Mouse (Mus musculus) natural killer cell, adult 2 months (primary cell): ENCODE measurements around the gene Zmiz1.
A peak's percentile ranks its signal among the peaks of the same experiment; 100 is the strongest.

Experiments used
- DNase-seq, 2 experiments: peaks; one replicate each; pipeline ENCODE4 v3.0.0; 2022; ENCODE audit warnings: low spot score in 2 of 2

Gene Zmiz1

DNA sequence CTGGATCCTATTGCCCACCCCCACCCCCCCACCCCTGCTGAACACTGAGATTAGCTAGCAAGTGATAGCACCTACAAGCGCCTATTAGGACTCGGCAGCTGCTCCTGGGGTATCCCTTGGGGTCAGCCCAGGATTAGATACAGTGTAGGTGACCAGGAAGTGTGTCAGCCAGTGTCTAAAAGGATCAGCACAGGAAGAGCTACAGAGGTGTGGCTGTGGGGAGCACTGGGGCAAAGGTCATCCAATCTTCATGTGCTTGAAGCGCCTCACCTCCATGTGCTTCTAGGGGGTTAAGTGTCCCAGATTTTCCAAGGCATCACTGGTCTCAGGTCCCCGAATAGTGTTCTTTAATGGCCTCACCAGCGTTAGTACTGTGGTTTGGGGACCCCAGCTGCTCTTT, 33.0 kb downstream of the Zmiz1 start:
- no peak for DNase-seq

GRCm38 (mm10) chr14:25492567-25493279, 33.7 kb downstream of the Zmiz1 start:
- DNase-seq: no peak

- peak; percentile 71 to 72 for DNase-seq
Observed at GRCm38 (mm10) chr14:25493301-25494241, 34.6 kb downstream of the Zmiz1 start.

DNA sequence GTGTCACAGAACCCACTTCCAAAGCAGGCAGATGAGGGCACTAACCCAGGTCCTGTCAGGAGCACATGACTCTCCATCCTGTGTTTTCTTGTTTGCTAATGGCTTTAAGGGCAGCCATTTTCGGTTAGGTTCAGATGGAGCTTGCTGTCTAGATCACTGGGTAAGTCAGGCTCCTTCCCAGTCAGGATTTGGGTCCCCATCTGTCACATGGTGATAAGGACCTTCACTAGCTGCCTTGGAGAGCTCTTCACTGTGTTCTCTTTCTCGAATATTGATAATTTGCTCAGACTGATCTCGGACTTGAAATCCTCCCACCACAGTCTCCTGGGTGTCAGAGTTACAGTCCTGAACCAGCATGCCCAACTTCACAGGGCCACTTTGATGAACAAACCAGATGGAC, 35.8 kb downstream of the Zmiz1 start:
- DNase-seq: no peak

DNA sequence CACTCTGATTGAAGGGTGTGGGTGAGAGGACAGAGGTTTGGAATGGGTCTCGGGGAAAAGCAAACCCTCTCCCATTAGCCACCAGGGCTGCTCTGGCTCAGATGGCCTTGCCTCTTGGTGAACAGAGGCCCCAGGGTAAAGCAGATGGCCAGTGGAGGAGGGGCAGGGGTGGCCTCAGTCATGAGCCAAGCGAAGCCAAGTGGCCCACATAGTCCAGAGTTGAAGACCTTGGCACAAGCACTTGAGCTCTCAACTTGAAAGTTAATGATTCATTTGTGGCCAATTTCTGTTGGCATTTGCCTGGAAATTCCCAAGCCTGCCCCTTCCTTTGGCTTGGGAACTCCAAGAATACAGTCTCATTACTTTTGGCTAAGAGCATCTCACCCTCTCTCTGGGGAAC, 37.1 kb downstream of the Zmiz1 start:
- DNase-seq: no peak

DNA sequence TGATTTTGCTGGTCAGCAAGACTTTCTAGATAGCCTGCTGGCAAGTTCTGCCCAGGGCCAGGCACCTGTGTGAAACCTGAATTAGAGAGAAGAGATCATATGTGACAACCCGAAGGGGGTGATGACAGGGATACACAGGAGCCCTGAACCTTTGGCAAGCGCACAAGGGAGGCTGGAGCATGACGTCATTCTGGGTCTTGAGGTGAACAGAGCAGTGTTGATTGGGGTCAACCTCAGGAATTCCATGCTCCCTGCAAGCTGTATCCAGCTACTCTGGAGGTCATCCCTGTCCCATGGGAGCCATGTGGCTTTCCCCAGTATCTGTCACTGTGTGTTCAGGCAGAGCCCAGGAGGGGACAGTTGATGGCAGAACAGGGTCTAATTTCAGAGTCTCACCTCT, 38.0 kb downstream of the Zmiz1 start:
- DNase-seq: no peak

GRCm38 (mm10) chr14:25497596-25497995, 38.6 kb downstream of the Zmiz1 start:
- no peak for DNase-seq

GRCm38 (mm10) chr14:25498367-25498766, 39.4 kb downstream of the Zmiz1 start:
- DNase-seq: no peak

- no peak for DNase-seq
Observed at GRCm38 (mm10) chr14:25499526-25499925, 40.5 kb downstream of the Zmiz1 start.

DNA sequence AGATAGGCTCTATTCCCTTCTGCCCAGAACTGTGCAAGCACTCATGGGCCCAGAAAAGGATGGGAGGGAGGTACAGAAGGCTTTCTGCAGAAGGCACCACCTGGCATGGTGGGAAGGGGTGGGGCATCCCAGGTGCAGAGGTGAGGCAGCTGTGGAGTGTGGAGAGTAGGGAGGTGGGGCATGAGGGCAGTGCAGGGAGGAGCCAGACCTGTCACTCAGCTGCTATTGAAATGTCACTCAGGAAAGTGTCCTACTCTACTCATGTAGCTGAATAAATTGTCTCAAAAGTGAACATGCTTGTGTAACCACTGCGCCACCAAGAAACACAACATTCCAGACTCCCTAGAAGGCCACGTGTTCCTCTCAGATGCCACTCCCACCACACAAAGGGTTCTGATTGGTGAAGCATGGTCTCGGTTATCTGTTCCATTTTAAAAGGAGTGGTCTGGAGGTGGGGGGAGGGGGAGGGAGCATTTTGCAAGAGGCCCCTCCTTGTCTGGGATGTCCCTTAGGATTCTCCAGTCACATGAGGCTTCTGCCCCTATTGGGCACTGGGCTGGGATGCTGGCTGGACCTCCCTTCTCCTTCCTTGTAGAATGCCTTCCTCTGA, 41.6 kb downstream of the Zmiz1 start:
- DNase-seq: no peak

DNA sequence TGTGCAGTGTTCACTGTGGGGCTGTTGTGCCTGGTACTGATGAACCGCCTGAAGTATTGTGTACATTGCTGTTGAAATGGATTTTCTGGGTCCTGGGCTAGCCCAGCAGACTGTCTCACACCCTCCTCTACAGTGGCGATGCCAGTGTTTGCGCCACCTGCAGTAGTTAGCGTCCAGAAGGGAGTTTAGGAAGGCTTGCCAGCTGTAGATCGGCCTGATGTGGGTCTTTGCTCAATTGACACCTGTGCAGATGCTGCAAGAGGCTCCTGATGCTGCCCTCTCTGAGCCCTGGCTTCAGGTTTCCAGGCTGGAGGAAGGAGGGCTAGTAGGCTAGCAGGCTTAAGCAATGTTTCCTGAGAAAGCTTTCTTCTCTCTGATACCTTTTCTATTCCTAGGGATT, 42.5 kb downstream of the Zmiz1 start:
- no peak for DNase-seq

- DNase-seq: no peak
Observed at GRCm38 (mm10) chr14:25502355-25502754, 43.4 kb downstream of the Zmiz1 start.

DNA sequence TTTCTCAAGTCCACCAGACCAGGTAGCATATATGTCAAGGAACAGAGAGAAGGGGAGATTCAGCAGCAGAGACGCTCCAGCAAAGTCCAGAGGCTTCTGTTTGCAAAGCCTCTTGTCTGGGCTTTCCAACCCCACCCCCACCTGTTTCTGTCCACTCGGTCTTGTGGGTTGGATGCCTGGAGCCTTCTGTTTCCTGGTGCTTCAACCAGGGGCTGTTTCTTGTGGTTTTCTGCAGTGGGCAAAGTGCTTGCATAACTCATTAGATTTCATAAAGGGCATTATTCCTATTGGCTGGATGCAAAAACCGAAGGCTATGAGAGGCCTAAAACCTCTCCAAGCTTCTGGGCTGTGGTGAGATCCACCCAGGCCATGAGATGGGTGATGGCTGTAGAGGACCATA, 45.3 kb downstream of the Zmiz1 start:
- DNase-seq: no peak

DNA sequence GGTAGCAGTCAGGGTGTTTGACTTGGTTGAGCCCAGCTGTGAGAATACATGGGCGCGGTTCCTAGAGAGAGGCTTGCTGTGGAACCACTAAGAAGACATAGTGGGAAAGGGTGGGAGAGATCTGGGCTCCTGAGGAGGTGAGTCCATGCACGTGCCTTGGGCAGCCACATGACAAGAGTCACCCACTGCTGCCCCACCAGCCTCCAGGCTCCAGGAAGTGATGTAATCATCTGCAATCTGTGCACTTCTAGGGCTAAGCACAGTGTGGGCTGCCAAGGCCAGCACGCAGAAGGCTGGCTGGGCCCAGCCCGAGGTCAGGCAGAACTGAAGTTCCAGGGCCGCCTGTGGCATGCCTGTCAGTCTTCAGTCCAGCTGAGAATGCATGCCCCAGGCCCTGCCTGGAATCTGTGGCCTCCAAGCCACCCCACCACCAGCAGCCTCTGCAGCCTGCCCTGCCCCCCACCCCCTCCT, 46.3 kb downstream of the Zmiz1 start:
- DNase-seq: peak; percentile 72 to 85

DNA sequence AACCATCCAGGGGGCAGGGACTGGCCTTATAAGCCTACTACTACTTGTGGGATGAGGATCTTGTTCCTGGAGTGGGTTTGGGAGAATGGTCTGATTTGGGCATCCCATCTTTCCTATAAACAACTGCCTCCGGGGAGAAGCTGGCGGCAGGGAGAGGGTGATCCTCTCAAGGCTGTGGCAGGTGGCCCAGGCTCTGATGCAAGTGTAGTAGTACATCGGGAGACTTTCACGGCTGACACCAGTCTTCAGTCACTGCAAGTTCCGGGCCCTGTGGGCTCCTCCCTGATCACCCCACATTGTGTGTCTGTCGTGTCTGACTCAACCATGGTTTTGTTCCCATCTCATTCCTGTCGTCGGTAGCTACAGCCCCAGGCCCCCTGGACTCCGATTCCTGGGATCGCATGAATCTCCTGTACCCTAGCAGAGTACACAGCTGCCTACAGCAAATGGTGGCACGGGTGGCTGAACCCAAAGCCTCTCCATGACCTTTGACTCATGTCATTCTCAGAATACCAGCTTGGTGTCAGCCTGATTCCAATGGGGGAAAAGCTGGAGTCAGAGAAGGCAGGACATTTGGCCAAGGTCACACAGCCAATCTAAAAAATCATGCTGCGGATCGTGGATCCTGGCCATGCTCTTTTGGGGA, 49.2 kb downstream of the Zmiz1 start:
- no peak for DNase-seq

DNA sequence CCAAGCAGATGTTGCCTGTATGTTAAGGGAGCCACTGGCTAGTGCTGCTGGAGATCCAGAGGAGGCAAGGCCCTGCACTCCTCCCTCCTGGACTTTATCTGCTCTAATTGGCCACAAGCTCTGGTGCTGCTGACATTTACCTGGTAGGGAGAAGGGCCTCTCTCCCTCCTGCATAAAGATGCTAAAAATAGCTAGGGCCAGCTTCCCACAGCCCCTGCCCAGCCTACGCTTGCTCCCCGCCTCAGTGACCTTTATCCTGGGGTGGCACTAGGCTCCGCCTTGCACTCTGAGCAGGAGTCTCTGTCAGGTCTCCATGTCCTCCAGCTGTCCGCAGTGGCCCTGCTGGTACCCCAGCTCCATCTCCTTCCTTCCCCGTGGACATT, 49.8 kb downstream of the Zmiz1 start:
- DNase-seq: no peak

GRCm38 (mm10) chr14:25509450-25510129, 50.6 kb downstream of the Zmiz1 start:
- no peak for DNase-seq

- no peak for DNase-seq
Observed at GRCm38 (mm10) chr14:25510362-25510761, 51.4 kb downstream of the Zmiz1 start.

DNA sequence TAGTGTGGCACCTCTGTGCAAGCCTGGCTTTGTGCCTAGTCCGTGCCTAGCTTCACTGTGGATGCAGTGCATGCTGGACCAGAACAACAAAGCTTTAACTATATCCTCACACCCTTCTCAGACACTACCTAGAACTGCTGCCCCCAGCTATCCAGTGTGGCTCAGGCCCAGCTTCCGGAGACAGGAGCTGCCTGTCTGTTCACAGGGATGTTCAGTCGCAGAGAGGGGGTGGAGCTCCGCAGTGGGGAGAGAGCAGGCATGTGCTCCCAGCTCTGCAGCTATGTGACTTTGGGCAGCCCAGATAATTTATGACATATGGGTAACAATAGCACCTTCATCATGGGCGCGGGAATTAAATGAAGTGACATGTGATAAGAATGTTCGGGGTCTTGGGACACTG, 52.0 kb downstream of the Zmiz1 start:
- DNase-seq: no peak

DNA sequence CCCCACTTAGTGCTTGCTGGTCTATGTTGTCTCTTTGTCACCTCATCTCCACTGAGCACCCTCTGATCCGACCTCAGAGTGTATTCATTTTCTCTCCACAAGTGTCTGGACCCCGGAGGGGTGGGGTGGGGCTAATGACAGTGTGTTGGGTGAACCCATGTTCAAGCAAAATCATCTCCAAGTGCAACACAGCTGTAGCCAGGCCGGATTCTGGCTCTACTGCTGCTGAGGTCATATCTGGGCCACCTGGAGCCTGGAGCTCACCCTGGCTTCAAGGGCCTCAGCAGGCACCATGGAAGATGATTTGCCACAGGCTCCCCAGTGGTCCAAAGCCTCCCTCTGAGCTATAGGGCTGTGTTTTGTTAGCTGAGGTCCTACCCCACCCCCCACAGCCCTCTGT, 52.6 kb downstream of the Zmiz1 start:
- no peak for DNase-seq

DNA sequence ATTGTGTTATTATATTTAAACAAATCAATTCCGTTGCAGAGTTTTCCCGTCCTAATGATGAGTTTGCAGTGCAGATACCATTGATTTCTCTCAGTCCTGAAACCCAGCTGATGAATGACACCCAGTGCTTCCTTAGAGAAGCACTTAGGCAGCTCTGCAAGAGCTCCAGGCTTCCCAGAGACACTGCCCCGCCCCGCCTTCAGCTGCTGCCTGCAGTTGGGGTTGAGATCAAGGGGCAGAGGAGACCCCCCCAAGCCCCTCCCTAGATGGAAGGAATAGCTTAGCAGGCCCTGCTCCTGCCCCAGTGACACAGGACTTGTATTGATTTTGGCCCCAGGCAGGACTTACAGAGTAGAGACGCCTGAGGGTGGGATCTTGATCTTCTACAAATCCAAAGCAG, 53.0 kb downstream of the Zmiz1 start:
- no peak for DNase-seq
